Mouse (Mus musculus) ovary, postnatal 14 days (tissue): ENCODE measurements around the gene Efna5.
A peak's percentile ranks its signal among the peaks of the same experiment; 100 is the strongest.

Experiments
- DNase-seq: peaks from one replicate; pipeline ENCODE4 v3.0.0; 2022; ENCODE audit warnings: low spot score

Efna5 gene

GRCm38 (mm10) chr17:62787855-62788254 is 93.3 kb downstream of the Efna5 start:
- DNase-seq, result no peak

- DNase-seq, result no peak
These were observed 94.6 kb downstream of the Efna5 start for GRCm38 (mm10) chr17:62786602-62786907.

GRCm38 (mm10) chr17:62785781-62786601 is 95.1 kb downstream of the Efna5 start:
- no peak for DNase-seq

- DNase-seq, result no peak
These were observed 96.6 kb downstream of the Efna5 start for GRCm38 (mm10) chr17:62784274-62785171.

- peak; percentile 72 for DNase-seq
These were observed 97.4 kb downstream of the Efna5 start for GRCm38 (mm10) chr17:62783524-62784273.

GRCm38 (mm10) chr17:62782826-62783404 is 98.2 kb downstream of the Efna5 start:
- DNase-seq, result no peak

- no peak for DNase-seq
These were observed 100.0 kb downstream of the Efna5 start for GRCm38 (mm10) chr17:62781120-62781519.

GRCm38 (mm10) chr17:62777858-62778564 is 103.1 kb downstream of the Efna5 start:
- DNase-seq, result no peak

GRCm38 (mm10) chr17:62776710-62777109 is 104.4 kb downstream of the Efna5 start:
- no peak for DNase-seq

- DNase-seq, result no peak
These were observed 105.1 kb downstream of the Efna5 start for GRCm38 (mm10) chr17:62775976-62776375.

GRCm38 (mm10) chr17:62775401-62775800 is 105.7 kb downstream of the Efna5 start:
- DNase-seq, result no peak

- DNase-seq, result no peak
These were observed 106.4 kb downstream of the Efna5 start for GRCm38 (mm10) chr17:62774749-62775148.

GRCm38 (mm10) chr17:62766705-62767104 is 114.4 kb downstream of the Efna5 start:
- no peak for DNase-seq

GRCm38 (mm10) chr17:62765165-62765564 is 116.0 kb downstream of the Efna5 start:
- no peak for DNase-seq

GRCm38 (mm10) chr17:62756951-62757350 is 124.2 kb downstream of the Efna5 start:
- no peak for DNase-seq

- DNase-seq, result no peak
These were observed 125.5 kb downstream of the Efna5 start for GRCm38 (mm10) chr17:62755635-62756034.

GRCm38 (mm10) chr17:62754638-62755037 is 126.5 kb downstream of the Efna5 start:
- no peak for DNase-seq

GRCm38 (mm10) chr17:62752381-62752889 is 128.7 kb downstream of the Efna5 start:
- DNase-seq, result no peak

- DNase-seq, result no peak
These were observed 130.5 kb downstream of the Efna5 start for GRCm38 (mm10) chr17:62750647-62751046.

GRCm38 (mm10) chr17:62748803-62749619 is 132.1 kb downstream of the Efna5 start:
- no peak for DNase-seq
